Mouse (Mus musculus): ENCODE results near the gene Crim1.
A peak's percentile ranks its signal among the peaks of the same experiment; 100 is the strongest.
"Not testable (repeated sequence)": the region's sequence is repeated elsewhere in the genome, so short reads cannot be mapped to it uniquely, and the experiment has no call there.

Gene Crim1

DNA sequence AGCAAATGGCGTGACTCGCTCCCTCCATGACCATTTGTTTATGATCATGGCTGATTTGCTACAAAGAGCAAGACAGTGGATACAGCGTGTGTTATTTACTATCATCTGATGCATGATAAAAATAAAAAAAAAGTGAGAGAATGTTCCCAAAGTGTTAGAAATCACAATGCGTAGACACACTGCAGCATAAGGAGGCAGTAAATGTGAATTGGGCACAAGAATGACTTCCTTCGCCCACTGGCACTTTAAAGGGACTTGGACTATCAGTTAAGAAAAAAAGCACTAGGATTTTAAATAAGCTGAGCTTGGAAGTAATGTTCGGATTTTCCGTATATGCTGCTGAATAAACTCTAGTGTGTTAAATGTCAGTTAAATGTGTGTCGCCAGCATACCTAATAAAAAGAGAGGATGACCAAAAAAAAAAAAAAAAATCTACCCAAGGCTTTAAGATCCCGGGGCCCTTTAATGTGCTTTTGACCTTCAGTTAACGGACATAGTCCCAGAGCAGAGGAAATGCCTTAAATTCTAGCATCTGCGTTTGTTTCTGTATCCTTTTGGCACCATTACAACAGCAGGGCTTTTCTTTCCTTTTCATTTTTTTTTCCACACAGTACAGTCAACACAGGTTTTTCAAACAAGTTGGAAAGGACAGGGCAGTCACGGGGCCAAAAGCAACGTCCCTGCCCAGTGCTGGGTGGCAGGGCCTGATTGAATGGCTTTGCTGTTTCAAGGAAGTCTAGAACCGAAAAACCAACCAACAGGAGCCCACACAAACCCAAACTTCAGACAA lies 50.3 kb downstream of the Crim1 start:
- peak; percentile 60 for DNase-seq (ENCODE audit: low read depth)

DNA sequence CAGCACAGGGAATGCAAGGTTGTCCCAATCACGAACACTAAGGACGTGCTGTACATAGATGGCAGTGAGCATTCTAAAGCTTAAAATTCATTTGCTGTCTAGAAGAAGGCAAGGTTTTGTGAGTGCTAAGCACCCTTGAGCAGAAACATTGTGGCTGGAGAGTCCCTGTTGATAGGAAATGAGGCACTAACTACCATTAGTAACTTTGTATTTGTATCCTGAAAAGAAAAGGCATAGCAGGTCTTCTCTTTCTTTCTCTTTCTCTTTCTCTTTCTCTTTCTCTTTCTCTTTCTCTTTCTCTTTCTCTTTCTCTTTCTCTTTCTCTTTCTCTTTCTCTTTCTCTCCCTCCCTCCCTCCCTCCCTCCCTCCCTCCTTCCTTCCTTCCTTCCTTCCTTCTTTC lies 53.5 kb downstream of the Crim1 start:
- not testable (repeated sequence) for DNase-seq (ENCODE audit: low read depth)

DNA sequence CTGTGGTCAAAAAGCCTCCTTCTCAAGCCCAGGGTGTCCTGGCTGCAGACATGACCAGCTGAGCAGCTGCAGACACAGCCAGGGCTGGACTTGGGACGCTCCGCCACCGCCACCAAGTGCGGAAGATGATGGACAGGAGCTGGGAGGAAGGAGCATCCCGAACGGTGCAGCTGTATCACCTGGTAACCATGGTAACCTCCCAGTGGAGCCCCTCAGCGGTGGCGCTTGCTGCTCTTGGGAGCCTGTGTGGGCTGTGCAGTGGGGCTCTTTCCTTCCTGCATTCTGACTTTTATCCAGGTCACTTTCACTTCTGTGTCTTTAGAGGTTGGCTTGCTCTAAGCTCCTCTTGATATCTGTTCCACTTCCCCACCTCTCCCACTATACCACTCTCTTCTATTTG lies 54.2 kb downstream of the Crim1 start:
- DNase-seq (ENCODE audit: low read depth) = no peak

DNA sequence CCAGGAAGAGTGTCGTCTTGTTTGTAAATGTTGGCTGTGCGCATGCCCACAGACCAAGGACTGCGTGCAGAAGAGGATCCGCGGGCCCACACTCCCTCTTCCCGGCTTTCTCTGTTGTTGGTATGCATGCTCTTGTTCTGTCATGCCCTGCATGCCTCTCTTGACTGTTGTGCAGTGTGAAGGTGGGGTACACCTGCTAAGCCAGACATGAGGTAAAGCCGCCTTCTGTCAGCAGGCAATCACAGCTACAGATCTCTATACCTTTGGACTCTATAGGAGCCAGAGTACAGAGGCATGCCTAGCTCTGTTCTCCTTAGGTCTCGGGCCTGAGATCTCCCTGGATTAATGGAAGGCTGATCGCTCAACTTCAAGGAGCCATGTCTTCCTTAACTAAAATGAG lies 55.7 kb downstream of the Crim1 start:
- no peak for DNase-seq (ENCODE audit: low read depth)

DNA sequence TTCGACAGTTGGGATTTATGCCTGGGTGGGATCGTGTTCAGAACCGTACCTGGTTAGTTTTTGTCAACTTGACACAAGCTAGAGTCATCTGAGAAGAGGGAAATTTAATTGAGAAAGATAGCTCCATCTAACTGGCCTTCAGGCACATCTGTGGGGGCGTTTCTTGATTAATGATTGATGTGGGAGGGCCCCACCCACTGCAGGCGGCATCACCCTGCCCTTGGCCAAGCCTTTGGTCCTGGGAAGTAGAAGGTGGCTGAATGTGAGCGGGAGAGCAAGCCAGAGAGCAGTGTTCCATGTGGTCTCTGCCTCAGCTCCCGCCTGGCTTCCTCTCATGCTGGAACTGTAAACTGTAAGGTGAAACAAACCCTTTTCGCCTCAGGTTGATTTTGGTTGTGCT lies 56.5 kb downstream of the Crim1 start:
- DNase-seq (ENCODE audit: low read depth) = no peak

DNA sequence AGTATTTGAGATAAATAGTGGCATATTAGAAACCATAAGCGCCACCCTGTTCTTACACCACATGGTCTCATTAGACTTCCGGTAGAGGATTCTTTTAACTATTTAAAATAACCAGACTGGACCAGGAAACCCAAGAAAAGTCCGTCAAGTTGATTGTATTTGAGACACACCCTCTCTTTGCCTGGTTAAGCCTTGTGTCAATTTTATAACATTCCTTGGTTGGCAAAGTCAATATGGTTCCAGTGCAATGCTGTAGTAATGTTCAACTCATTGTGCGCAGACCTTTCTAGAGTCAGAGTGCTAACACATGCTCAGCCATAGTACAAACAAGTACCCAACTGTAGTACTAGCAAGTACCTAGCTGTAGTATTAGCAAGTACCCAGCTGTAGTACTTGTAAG lies 61.6 kb downstream of the Crim1 start:
- no peak for DNase-seq (ENCODE audit: low read depth)

DNA sequence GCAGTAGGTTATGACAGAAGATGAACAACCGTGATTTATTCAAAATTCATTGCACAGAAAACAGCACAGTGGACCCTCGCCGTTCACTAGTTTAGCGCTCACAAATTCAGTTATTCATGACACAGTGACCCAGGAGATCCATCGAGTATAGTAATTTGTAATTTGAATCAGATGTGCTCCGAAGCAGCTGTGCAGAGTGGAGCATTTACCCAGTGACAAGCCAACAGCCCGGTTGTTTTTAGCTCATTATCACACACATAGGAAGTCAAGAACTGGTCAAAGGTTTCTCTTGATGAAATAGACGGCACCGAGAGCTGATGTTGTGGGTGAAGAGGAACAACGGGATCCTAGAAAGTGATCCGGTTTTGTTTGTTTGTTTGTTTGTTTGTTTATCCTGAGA lies 64.1 kb downstream of the Crim1 start:
- DNase-seq (ENCODE audit: low read depth) = no peak

DNA sequence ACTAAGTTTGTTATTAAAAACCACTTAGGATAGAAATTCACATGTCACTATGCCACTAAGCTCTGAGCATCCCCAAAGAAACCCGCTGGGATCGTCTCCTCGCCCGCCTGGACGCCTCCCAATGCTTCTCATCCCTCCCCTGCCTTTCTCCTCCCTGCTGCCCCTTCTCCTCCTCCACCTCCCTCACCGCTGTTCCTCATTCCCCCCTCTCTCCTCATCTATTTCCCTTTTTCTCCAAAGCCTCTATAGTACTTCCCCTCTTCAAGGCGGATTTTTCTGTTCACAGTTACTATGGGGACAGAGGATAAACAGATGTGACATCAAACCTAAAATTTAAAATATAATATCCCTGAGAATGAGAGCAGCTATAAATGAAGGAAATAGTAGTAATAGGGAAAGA lies 65.1 kb downstream of the Crim1 start:
- no peak for DNase-seq (ENCODE audit: low read depth)

DNA sequence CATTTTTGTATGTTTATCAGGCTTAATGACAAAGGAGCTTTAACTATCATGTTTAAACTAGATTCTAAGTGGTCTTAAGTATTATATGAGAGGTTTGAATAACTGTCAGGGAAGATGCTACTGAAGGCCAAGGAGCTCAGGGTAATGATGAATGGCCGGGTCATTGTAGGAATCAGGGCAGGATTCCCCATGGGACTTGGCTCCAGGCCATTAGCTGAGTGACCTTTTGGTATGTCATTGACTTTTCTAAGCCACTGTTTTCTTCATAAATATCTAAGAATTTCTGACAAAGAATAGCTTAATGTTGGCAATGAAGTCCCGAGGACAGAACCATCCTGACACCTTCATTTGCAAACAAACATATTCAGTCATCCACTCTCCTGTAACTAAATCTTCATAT lies 66.2 kb downstream of the Crim1 start:
- DNase-seq (ENCODE audit: low read depth) = no peak

DNA sequence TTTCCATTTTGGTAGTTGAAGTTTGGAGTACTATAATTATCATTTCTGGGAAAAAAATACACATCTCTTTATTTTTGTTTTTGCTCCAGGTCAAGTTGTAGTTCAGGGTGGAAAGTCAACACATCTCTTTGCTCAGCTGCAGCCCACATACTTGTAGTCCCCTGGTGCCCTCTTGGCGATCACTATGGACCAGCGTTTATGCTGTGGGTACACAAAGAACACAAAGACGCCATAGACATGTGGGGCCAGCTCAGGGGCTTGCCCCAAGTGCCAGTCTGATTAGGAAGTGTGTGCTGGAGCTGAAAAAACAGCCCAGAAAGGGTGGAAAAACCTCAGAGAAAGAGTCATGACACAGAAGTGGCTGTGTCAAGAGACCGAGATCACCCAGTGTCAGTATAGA lies 68.5 kb downstream of the Crim1 start:
- DNase-seq (ENCODE audit: low read depth) = no peak

DNA sequence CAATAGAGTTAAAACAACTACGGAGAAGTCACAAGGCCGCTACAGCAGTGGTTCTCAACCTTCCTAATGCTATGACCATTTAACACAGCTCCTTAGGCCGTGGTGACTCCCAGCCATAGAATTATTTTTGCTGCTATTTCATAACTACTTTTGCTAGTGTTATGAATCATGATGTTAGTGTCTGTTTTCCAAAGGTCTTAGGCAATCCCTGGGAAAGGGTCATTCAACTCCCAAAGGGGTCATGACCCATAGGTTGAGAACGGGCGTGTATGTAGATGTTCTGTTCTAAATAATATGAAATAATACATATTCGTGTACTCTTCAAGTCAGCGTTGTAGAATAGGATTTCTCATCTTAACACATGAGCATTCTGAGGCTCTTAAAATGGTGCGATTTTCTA lies 69.3 kb downstream of the Crim1 start:
- DNase-seq (ENCODE audit: low read depth) = no peak

DNA sequence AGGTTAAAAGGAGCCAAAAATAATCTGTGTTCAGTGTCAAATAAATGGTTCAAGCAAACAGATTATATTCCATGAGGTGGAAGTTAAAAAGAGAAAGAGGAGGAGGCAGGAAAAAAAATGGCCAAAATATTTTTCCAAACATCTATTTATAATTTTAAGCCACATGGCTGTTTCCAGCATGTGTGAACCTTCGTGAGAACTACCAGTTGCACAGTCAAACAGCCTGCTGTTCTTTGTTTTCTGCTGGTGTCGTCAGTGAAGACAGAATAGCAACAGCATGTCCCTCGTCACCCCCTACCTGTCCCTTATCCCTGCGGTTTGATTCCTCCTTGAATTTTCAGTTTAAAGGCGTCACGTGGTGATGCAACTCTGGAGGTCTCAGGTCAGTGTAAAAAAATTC lies 70.0 kb downstream of the Crim1 start:
- DNase-seq (ENCODE audit: low read depth) = no peak

DNA sequence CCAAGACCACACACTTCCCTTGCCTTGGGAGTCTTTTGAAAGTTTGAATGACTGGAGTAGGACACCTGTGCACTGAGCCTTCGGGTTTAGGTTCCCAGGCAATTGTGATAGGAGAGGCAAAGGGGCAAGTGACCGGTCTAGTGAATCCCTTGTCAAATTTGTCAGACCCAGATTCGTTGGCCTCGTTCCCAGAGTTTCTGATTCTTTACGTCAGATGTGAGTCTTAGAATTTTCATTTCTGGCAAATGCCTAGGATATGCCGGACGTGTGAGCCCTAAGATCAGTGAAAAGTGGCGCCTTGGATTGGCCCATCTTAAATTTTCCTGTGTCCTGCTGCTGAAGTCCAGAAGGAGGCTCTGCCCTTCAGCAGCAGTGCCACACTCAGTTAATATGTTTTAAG lies 71.7 kb downstream of the Crim1 start:
- DNase-seq (ENCODE audit: low read depth) = no peak

DNA sequence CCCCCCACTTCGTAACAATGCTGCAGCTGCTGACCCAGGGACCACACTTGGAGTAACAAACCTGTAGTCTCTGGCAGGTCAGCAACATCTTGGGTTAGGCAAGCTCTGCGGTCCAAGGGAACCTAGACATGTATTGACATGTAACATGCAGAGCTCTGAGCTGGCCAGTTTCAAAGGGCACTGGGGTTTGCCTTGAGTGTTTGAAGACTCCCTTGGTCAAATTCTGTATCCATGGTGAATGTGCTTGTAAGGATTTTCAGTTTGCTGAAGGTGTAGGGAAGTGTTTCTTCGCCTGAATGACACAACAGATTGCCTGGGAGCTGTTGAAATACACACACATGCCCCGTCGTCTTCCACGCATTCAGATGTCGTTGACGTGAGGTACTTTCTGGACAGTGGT lies 72.1 kb downstream of the Crim1 start:
- DNase-seq (ENCODE audit: low read depth) = no peak

DNA sequence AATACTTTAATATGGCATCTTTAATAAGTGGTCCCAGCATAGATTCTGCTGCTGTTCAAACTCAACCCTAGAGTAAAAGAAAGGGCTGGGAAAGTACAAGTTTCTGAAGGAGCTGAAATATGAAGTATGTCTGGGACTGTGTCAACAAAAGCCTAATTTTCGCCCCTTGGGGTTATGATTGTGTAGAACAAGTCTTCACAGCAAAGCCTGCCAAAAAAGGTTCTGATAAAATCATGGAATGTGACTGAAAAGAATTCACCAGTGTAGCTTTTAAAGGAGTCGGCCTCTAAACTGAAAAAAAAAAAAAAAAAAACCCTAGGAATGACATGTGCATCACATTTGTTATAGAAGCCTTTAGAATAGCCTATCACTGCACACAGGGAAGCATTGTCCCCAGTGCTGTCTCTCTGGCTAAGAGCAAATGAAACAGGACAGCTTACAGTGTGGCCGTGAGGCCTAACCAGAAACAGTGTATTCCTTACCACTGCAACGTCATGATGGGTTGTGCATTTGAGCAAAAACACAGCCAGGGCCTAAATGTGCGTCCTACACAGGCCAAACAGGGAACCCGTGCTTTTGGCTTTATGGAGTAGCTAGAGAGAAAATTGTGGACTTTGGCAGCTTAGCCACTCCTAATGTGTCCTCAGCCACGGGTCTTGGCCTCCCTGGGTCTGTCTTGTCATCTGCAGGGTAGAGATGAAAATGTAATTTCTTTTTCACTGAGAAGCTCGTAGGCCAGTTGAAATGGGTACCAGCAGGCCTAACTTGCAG lies 72.8 kb downstream of the Crim1 start:
- DNase-seq (ENCODE audit: low read depth) = peak; percentile 58

DNA sequence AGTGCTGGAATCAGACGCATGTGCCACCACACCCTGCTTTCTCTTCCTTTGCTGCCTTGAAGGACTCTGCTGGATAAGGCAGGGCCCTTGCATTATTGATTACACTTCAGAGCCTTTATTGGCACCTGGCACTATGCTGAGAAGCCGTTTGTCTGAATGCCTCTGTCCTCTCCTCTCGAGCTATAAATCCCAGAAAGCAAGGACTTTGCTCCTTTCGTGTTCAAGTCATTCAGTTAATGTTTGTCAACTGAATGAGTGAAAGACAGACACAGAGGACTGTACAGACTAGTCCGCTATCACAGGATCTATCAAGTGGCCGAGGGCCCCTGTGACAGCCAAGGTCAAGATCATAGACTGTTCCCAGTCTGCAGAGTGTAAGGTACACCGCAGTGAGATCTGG lies 73.8 kb downstream of the Crim1 start:
- no peak for DNase-seq (ENCODE audit: low read depth)

DNA sequence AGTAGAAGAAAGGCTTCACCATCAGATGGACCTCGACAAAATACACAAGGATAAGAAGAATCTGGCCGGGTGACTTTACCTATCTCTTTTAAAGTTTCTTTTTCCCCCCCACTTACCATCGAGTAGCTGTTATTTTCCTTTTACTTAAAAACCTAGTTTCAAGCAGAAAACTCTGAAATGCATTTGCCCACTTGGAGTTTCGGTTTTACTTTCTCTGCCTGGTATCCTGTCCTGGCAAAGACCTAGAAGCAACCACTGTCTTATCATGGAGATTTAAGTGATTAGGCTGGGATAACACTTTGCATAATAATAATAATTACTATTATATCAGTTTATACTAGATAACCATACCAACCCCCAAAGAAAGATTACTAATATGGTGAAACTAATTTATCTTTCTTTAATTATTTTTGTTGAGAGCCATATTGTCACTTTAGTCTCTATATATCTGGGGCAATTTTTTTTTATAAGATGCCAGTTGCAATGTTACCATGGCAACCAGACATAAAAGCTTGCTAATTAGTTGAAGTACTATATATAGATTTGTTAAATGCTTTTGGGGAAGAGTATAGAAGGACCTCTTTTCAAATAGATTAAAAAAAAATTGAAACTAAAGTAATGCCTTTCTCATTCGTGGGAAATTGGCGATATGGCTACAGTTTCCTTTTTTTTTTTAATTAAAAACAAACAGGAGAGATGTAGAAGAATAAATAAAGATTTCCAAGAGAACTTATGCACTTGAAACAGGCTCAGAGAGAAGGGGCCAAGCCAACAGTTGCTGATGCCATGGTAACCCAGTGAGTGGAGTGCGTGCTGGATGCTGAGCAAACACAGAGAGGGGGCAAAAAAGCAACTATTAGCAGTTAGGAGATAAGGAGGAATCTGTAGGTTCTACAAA lies 74.8 kb downstream of the Crim1 start:
- DNase-seq (ENCODE audit: low read depth) = no peak

DNA sequence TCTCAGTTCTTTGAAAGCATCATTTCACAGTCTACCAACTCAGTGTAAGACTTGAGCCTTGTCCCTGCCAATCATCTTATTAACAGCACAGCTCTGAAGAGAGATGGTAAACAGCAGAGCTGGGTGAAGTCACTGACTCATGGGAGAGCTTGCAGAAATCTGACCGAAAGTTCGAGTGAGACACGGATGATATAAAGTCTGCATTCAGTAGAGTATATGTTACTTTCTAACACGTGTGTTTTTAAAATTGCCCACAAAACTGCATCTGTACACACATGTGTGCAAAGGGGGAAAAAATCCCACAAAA lies 75.4 kb downstream of the Crim1 start:
- DNase-seq (ENCODE audit: low read depth) = no peak

DNA sequence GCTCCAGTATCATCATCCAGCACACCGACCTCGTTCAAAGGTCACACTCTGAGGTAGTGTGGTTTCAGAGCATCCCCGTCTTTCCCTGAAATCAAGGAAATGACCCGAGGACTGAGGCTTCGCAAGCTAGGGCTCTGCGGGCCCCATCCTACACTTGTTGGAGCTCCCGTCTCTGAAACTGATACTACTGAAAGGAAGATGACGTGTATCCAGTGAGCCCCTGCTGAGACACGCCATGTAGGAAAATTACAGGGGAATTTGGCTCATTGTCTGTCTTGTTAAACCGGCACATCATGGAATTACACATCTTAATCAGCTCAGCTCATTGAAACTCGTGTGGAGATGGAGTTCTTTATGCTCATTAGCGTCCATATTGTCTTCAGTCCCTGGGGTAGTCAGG lies 79.1 kb downstream of the Crim1 start:
- DNase-seq (ENCODE audit: low read depth) = no peak

DNA sequence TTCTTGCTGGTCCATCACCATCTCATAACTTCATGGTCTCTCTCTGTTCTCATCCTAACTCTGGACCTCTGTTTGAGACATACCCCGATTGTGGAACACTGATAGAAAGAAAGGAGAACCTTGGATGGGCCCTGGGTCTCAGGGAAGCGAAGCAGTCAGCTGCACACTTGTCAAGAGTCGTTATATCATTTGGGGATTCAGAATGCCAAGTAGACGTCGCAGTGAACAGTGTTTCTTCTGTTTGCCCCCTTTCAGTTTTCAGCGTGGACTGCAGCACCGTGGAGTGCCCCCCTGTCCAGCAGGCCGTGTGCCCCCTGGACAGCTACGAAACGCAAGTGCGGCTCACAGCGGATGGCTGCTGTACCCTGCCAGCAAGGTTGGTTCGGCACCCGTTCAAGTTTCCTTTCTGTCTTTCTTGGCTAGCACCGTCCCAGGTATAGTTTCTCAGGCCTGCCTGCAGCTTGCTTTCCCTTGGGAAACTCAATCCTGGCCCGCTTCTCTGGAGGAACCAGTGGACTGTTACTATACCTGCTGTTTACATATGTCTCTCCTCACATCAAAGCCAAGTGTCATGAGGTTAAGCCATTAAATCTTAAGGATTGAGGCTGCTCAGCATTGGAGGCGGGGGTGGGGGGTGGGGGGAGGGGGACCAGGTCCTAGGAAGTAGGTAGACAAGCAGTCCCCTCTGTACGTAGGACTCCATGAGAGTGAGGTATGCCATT lies 81.1 kb downstream of the Crim1 start:
- DNase-seq (ENCODE audit: low read depth) = no peak

DNA sequence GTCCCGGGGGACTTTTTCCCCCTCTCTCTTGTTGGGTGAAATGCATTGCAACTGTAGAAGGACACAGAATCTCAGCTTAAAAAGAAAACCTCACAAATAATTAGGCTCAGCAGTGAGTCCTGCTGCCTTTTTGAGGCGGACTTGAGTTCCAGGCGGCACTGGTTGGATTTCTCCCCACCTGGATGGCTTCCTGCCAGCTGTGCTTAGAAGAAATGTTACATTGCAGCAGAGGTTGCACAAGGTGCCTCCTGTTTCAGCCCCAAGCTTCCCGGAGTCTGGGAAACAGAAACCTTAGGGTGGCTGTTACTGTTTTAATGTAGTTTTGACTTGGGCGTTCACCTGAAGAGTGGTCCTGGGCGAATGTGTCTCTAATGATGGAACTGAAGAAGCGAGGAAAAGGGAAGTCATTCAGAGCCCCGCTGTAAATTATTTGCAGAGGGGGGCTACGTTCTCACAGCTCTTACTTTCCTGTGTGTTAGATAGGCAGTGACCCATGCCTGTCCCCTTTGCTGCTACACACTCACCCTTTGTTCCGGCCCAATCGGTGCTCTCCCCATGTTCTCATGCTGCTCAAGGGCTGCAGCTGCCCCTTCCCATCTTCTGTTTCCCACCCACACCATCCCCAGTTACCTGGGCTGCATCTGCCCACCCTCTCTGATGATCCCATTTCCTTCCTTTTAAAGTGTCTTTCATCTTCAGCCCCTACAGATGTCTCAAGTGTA lies 83.4 kb downstream of the Crim1 start:
- no peak for DNase-seq (ENCODE audit: low read depth)

DNA sequence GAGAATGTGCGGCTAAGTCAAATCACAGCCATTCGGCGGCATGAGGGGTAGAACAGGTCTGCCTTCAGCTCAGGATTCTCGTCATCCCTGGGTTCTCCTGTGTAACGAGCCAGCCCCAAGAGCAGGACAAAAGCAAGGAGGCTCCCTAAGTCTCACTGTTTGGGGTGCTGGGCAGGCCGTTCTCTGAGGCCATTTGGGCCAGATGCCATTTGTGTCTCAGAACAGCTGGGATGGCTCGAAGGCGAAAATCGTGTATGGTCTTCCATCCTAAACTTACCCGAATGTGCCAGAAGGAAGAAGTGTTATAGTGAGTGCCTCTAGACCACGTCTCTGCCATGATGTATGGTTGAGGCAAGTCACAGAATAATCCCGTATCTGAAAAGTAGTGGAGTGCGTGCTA lies 86.0 kb downstream of the Crim1 start:
- DNase-seq (ENCODE audit: low read depth) = no peak
